Mouse (Mus musculus): Measurements from ENCODE around the gene Ppm1l. TPM values are rescaled to one million over a fixed set of nuclear protein-coding genes. Genes with fewer than 3 reads are reported as not detected.
A peak's percentile ranks its signal among the peaks of the same experiment; 100 is the strongest.

Ppm1l gene
- total and polyA plus RNA-seq, 3 experiments: 3.1 to 13.5 (median 12.2) TPM

DNA sequence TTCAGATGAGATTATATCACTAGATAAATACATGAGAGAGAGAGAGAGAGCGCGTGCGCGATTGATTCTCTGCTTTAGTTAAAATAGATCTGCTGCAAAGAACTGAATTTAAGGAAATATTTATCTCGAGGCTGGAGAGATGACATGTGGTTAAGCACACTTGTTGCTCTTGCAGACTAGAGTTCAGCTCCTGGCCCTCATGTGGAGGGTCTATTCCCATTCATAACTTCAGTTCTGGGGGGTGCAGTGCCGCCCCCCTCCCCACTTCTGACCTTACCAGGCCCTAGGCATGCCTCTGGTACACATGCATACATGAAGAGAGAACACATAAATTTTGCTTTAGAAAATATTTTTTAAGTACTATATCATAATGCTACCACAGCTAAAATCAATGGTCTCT is 280.6 kb downstream of the Ppm1l start:
- DNase-seq: no peak

DNA sequence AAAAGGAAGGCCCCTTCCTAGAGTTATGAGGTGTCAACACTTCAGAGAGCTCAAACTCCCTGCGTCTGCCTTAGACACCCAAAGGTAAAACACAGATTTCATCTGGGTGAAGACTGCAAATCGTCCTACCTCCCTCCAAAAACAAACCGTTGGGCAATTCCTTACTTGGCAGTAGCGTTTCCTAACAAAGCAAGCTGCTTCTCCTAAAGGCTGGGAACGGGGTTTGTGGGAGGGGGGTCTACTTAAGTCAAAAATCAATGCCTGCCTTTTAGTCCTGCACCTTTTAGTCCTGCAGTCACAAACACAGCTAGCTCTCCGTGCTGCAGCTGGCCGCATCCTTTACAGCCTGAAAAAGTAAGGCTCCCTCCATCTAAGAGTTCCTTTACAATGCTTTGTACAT is 281.2 kb downstream of the Ppm1l start:
- no peak for DNase-seq

DNA sequence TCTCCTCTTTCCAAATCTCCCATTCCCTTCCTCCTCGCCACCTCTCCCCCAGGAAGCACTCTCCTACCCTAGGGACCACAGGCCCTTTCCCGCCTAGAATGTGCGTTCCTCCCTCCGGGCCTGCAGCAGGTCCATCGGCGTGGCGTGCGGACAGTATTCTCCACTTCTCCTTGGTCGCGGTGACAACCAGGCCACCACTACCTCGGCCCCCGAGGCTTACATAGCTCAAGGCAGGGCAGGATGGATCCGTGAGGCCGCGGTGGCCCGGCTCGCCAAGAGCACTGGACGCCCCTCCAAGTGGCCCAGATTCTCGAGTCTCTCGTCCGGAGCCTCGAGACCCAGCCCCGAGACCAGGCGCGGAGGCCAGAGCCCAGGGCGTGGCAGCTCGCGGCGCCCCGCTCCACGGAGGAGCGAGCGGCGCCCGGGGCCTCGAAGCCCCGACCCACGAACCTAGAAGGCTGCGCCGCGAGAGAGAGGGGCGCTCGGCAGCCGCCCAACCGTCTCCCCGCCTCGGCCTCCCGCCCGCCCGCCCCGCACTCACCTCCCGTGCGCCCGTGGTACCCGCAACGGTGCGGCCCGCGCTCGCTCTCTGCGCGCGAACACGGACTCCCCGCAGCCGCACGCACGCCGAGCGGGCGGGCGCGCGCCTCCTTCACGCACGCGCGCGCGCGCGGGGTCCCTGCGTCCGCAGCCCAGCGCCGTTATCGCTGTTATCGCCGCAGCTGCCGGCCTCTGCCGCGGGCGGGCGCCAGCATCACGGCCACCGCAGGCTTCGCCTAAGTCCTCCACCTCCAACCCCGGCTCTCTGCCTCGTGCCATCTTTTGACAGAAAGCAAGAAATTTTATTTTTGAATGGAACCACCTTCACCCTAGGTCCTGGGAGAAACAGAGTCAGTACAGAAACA is 281.9 kb downstream of the Ppm1l start, which contains the start of gene B3galnt1:
Gene B3galnt1 (minus strand): TSS at position 700 of the 905 bp plus-strand sequence.
- peak; percentile 83 for DNase-seq

DNA sequence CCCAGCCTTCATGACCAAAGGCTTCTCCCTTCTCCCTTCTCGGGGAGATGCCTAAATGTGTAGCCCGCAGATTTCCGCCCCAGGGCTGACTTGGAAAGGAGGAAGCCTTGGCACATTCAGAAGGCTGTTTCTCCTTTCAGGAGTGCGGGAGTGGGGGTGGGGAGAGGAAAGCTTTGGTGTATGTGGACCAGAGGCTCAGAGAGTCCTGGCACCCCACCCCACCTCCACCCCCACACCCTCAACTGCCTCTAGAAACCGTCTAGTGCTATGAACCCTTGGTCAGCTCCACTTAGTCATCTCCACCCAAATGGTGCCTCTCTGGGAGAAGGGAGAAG is 282.5 kb downstream of the Ppm1l start:
- DNase-seq: no peak

DNA sequence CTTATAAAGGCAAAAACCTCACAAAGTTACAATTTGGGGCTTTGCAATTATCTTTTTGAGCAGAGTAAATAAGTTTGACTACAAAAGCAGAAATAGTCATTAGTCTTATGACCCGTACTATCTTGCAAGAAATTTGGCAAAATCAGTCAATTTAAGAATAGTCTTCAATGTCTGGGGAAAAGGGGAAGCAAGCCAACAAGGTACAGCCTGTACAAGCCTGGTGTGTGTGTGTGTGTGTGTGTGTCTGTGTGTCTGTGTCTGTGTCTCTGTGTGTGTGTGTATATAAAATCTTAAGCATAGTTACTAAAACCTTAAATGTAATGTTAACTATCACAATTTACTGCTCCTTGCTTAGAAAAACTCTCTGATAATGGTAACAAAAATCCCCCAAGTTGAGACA is 290.3 kb downstream of the Ppm1l start:
- DNase-seq: no peak

DNA sequence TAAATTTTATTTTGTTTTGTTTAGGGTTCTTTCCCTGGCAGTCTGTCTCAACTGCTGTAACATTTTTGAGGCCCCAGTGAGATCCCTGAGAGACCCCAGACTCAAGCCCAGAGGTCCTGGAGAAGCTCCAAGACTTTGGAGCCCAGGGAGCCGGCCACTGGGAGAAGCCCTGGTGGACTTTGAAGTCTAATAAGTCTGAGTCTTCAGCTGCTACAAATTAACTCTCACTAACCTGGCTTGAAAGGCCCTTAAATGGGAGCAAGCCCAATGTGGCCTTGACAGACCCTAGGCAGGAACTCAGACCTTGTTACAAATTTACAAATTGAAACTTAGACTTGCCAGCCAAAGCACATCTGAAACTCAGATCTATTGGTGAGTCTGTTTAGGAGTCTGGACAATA is 290.8 kb downstream of the Ppm1l start:
- no peak for DNase-seq

DNA sequence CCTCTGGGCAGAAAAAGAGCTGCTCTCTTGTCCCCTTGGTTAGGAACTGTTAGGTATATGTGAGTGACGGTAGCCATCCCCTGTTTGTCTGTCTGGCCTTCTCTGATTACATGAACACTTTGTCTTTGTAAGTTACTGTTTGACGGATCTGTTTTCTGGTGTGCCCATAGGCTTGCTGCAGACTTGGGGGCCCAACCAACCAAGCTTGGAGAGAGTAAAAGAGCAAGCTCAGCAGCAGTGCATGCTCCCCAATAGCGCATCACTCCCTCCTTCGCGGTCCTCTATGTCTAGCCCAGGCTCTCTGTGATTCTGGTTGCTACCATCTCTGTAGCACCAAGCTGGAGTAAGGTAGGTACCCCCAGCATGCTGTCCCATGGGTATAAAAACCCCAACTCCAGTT is 291.2 kb downstream of the Ppm1l start:
- DNase-seq: no peak

Other genes with a start within 250 kb of the Ppm1l start
- 10 to 100 TPM; 49.9 to 71.0 TPM for gene Kpna4, start 189.7 kb upstream of the Ppm1l start, total RNA-seq (2021)
- gene Kpna4, start 189.7 kb upstream of the Ppm1l start, polyA plus RNA-seq (2012; rRNA removed): 7.2 and 7.7 TPM in 2 replicates
- not detected for gene Arl14, start 94.4 kb upstream of the Ppm1l start, total RNA-seq (2021)
- not detected in 2 replicates for gene Arl14, start 94.4 kb upstream of the Ppm1l start, polyA plus RNA-seq (2012; rRNA removed)